Mouse (Mus musculus) neutrophil, adult 5-6 weeks (primary cell): ENCODE measurements at regions not wholly inside any gene's neighbourhood (a gene's known extent, or its start where the extent isn't known, plus 50 kb on each side); places are given as distances from the start of the nearest gene placed in this dataset.

ENCODE experiments used
- ATAC-seq: fragments of 151-379, 151-347 bp; 2 replicates; pipeline ENCODE4 v1.8.0; 2017; ENCODE audit warnings: mild to moderate bottlenecking, moderate TSS enrichment; ENCODE audit not compliant: insufficient number of reproducible peaks, poor library complexity, low FRiP score, severe bottlenecking; ENCODE audit errors: extremely low read depth

GRCm38 (mm10) chr4:31656111-31656510 is 307.8 kb upstream of the Map3k7 start:
- ATAC-seq, result no peak

- ATAC-seq, result no peak
These were observed 305.1 kb upstream of the Map3k7 start for GRCm38 (mm10) chr4:31658820-31659219.

- no peak for ATAC-seq
These were observed 303.0 kb upstream of the Map3k7 start for GRCm38 (mm10) chr4:31660896-31661295.

- no peak for ATAC-seq
These were observed 292.2 kb upstream of the Map3k7 start for GRCm38 (mm10) chr4:31671530-31672170.

- ATAC-seq, result no peak
These were observed 291.6 kb upstream of the Map3k7 start for GRCm38 (mm10) chr4:31672171-31672841.

- ATAC-seq, result no peak
These were observed 291.1 kb upstream of the Map3k7 start for GRCm38 (mm10) chr4:31672842-31673171.

GRCm38 (mm10) chr4:31679007-31679590 is 284.8 kb upstream of the Map3k7 start:
- no peak for ATAC-seq

- ATAC-seq, result no peak
These were observed 282.9 kb upstream of the Map3k7 start for GRCm38 (mm10) chr4:31680958-31681357.

- ATAC-seq, result no peak
These were observed 274.8 kb upstream of the Map3k7 start for GRCm38 (mm10) chr4:31689083-31689482.

- no peak for ATAC-seq
These were observed 266.0 kb upstream of the Map3k7 start for GRCm38 (mm10) chr4:31697769-31698505.

- no peak for ATAC-seq
These were observed 265.5 kb upstream of the Map3k7 start for GRCm38 (mm10) chr4:31698506-31698782.

GRCm38 (mm10) chr4:31699296-31699695 is 264.6 kb upstream of the Map3k7 start:
- ATAC-seq, result no peak

- ATAC-seq, result no peak
These were observed 249.7 kb upstream of the Map3k7 start for GRCm38 (mm10) chr4:31714054-31714651.

GRCm38 (mm10) chr4:31723501-31723900 is 240.4 kb upstream of the Map3k7 start:
- no peak for ATAC-seq

- no peak for ATAC-seq
These were observed 239.5 kb upstream of the Map3k7 start for GRCm38 (mm10) chr4:31724400-31724799.

GRCm38 (mm10) chr4:31727498-31728148 is 236.3 kb upstream of the Map3k7 start:
- ATAC-seq, result no peak

GRCm38 (mm10) chr4:31728149-31728516 is 235.8 kb upstream of the Map3k7 start:
- no peak for ATAC-seq

- ATAC-seq, result no peak
These were observed 220.1 kb upstream of the Map3k7 start for GRCm38 (mm10) chr4:31743776-31744175.

GRCm38 (mm10) chr4:31744431-31744830 is 219.5 kb upstream of the Map3k7 start:
- no peak for ATAC-seq
